Mouse (Mus musculus): Measurements from ENCODE around the gene Pus7l.

DNA sequence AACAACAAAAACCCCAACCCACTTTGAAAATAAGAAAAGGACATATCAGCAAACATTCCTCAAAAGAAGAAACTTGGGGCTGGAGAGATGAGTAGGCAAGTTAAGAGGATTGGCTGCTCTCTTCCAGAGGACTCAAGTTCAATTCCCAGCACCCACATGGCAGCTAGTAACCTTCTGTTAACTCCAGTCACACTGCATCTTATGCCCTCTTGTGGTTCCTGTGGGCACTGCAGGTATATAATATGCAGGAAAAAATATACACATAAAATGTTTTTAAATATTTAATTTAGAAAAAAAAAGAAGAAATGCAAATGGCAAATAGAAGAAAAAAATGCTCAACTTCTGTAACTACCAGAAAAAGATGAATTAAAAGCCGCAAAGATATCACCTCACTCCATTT lies 48.9 kb downstream of the Pus7l start:
- no peak for TF ChIP-seq CTCF (IDR thresholded peaks at IDR 0.05)
- no peak for TF ChIP-seq EP300 (IDR thresholded peaks at IDR 0.05)
